Mouse (Mus musculus) CH12.LX (cell line): ENCODE measurements at regions not wholly inside any gene's neighbourhood (a gene's known extent, or its start where the extent isn't known, plus 50 kb on each side); places are given as distances from the start of the nearest gene placed in this dataset.
"Not testable (repeated sequence)": the region's sequence is repeated elsewhere in the genome, so short reads cannot be mapped to it uniquely, and the experiment has no call there.

ENCODE experiments used
- CTCF ChIP-seq, 2 experiments: IDR thresholded peaks in 1 of 2; conservative IDR thresholded peaks in 1 of 2; 2 replicates each; pipeline ENCODE4 v1.5.1; 2011 to 2012; ENCODE audit warnings: low read depth in 2 of 2, low read length in 2 of 2, improper control_type of control experiment in 1 of 2, inconsistent platforms in 1 of 2, mild to moderate bottlenecking in 1 of 2, moderate library complexity in 1 of 2
- EP300 ChIP-seq: IDR thresholded peaks from 2 replicates; pipeline ENCODE4 v1.6.1; 2011; ENCODE audit warnings: low read length, improper control_type of control experiment
- JUN ChIP-seq: IDR thresholded peaks from 2 replicates; pipeline ENCODE4 v1.6.1; 2011; ENCODE audit warnings: low read depth, mild to moderate bottlenecking, low read length, improper control_type of control experiment, moderate library complexity; ENCODE audit not compliant: insufficient read depth
- JUND ChIP-seq: conservative IDR thresholded peaks from 2 replicates; pipeline ENCODE4 v1.6.1; 2011; ENCODE audit warnings: low read depth, low read length, improper control_type of control experiment
- MAX ChIP-seq: IDR thresholded peaks from 2 replicates; pipeline ENCODE4 v1.6.1; 2011; ENCODE audit warnings: low read length, improper control_type of control experiment
- MAZ ChIP-seq: IDR thresholded peaks from 2 replicates; pipeline ENCODE4 v1.6.1; 2012; ENCODE audit warnings: low read depth, mild to moderate bottlenecking, inconsistent platforms, low read length, improper control_type of control experiment, moderate library complexity
- MEF2A ChIP-seq: IDR thresholded peaks from 2 replicates; pipeline ENCODE4 v1.6.1; 2014; ENCODE audit warnings: low read depth, mild to moderate bottlenecking, inconsistent platforms, low read length, improper control_type of control experiment, borderline replicate concordance
- NELFE ChIP-seq: IDR thresholded peaks from 2 replicates; pipeline ENCODE4 v1.6.1; 2011; ENCODE audit warnings: low read depth, low read length, improper control_type of control experiment
- POLR2A ChIP-seq: IDR thresholded peaks from 2 replicates; pipeline ENCODE4 v1.6.1; 2011; ENCODE audit warnings: low read depth, mild to moderate bottlenecking, improper control_type of control experiment, low read length
- TCF12 ChIP-seq: IDR thresholded peaks from 2 replicates; pipeline ENCODE4 v1.6.1; 2014; ENCODE audit warnings: low read depth, mild to moderate bottlenecking, inconsistent platforms, low read length, improper control_type of control experiment
- USF1 ChIP-seq: IDR thresholded peaks from 2 replicates; pipeline ENCODE4 v1.6.1; 2014; ENCODE audit warnings: low read depth, mild to moderate bottlenecking, inconsistent platforms, low read length, improper control_type of control experiment

- not testable (repeated sequence) for TF ChIP-seq MEF2A; JUN; USF1; CTCF (conservative IDR thresholded peaks at IDR 0.05 in 1 of 2, IDR thresholded peaks at IDR 0.05 in 1 of 2; ENCODE audit: low read depth in 2 of 2, low read length in 2 of 2); POLR2A; TCF12; MAX; MAZ; NELFE; EP300; JUND
Observed at GRCm38 (mm10) chr2:23906906-23907700, 142.1 kb downstream of the Hnmt start.
